Mouse (Mus musculus) splenic B cell, adult 2 months (primary cell): Measurements from ENCODE around the gene Zxdc.

Experiments used
- DNase-seq: peaks from one replicate; pipeline ENCODE4 v3.0.0-alpha.2; 2011; ENCODE audit warnings: low read depth, low spot score
- H3K27me3 ChIP-seq: 2 replicates; pipeline ENCODE4 v1.6.1; 2012; ENCODE audit warnings: mild to moderate bottlenecking, low read length, moderate library complexity, mixed read lengths; ENCODE audit not compliant: control insufficient read depth, poor library complexity, insufficient read depth, severe bottlenecking
- H3K36me3 ChIP-seq: 2 replicates; pipeline ENCODE4 v1.6.1; 2012; ENCODE audit warnings: mild to moderate bottlenecking, low read length, moderate library complexity, mixed read lengths; ENCODE audit not compliant: control insufficient read depth, poor library complexity, insufficient read depth, severe bottlenecking

Gene Zxdc

DNA sequence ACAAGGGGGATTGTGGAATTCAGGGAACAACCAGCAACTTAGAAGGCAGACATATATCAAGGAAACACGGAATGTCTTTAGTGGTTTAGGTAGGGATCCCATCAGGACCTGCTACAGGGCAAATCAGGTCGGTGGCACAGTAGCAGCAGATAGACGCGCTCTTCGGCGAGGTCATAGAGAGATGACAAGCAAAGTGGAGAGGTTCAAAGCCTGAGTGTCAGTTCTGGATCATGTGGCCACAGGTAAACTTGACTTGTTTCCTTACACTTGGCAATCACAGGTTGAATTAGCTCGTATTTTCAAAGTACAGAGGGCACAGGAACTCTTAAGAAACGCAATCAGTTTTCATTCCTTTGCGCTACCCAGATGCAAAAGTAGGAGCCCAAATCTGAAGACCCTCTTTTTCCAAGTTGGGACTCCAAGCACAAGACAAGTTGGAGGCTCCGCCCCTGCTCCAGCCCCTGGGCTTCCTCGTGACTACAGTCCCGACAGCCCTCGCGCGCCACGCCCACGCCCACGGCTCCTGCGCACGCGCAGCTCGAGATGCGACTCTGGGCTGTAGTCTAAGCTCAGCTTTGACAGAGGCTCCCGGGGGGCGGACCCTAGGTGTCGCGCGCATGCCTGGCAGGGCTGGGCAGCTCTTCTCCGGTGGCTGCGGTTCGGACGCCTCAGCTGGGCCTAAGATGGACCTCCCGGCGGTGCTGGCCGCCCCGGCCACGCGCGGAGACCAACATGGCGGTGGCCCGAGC lies at the start of gene Zxdc:
Gene Zxdc, plus strand, starts transcription at position 517 of the 749 bp plus-strand sequence.
- Histone ChIP-seq H3K36me3 (peaks cover under 1% of the 10 kb centered on the region; the same call in 1 of the 2 replicates), H3K27me3 (no peaks in the 10 kb centered on the region)
- DNase-seq = peak; percentile 96

DNA sequence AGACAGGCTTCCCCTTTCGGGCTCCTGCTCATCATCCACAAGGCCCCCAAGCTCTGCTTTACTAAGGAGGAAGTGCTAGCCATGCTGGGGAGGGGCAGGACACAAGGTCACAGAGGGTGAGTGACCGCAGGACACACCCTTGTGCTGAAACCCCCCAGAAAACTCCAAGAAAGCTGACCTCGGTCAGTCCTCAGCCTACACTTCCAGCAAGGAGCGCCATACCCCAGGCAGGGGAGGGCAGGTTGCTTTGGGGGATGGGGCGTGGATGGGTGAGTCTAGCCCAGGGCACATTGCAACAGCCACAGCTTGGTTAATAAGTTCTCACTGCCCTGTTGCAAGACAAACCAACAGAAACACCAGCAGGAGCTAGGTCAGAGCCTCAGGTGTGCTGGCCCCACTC lies 48.9 kb upstream of the Zxdc start:
- H3K27me3 ChIP-seq = no peaks in the 10 kb centered on the region
- H3K36me3 ChIP-seq = no peaks in the 10 kb centered on the region
- no peak for DNase-seq

DNA sequence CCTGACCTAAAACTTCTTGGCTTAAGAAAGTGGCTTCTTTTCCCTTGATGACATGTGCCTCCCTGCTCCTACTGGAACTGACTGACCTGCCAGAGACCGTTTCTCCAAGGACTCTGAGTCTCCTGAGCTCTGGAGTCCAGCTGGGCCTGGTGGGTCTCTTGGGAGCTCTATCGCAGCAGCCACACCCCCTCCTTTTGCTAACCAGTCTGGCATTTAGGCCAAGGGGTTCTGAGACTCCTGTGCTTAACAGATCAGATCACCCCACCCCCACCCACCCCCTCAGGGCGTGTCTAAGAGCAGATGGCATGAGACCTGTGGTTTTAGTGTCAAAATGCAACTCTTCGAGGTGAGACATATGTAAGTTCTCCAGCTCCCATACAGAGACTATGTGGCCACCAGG lies 47.5 kb upstream of the Zxdc start:
- DNase-seq = no peak
- no peaks in the 10 kb centered on the region for H3K36me3 ChIP-seq
- no peaks in the 10 kb centered on the region for H3K27me3 ChIP-seq

DNA sequence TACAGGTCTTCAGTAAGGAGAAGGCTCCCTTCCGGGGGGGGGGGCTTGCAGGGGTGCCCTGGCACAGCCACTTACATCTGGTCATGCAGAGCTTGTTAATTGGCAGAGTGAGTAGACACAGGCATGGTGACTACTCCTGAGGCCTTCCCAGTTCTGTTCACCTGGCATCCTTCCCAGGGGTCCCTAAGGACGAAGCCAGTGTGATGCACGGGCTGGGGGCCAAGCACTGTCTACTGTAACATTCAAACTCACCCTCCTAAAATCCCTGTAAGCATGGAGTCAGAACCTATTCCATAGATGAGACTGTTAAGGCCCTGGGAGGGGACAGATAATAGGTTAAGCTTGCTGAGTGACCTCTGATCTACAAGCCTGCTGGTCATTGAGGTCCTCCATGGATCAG lies 45.3 kb upstream of the Zxdc start:
- no peaks in the 10 kb centered on the region for H3K27me3 ChIP-seq
- no peak for DNase-seq
- H3K36me3 ChIP-seq = no peaks in the 10 kb centered on the region

DNA sequence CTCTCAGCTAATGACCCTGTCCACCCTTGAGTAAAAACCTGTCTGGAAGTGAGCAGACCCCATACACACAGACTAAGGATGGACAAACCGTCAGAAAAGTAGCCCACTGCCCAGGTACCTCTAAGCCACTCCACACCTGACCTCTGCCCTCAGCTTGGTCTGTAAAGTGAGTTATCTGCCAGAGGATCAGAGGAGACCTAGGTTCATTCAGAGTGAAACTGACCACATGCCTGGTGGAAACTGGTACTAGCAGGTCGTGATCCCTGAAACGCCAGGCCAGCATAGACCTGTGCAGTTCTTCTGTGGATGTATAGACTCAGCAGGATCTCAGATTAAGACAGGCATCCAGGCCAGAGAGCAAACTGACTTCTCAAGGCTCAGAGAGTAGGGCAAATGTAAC lies 44.8 kb upstream of the Zxdc start:
- Histone ChIP-seq H3K27me3 (no peaks in the 10 kb centered on the region), H3K36me3 (no peaks in the 10 kb centered on the region)
- no peak for DNase-seq

DNA sequence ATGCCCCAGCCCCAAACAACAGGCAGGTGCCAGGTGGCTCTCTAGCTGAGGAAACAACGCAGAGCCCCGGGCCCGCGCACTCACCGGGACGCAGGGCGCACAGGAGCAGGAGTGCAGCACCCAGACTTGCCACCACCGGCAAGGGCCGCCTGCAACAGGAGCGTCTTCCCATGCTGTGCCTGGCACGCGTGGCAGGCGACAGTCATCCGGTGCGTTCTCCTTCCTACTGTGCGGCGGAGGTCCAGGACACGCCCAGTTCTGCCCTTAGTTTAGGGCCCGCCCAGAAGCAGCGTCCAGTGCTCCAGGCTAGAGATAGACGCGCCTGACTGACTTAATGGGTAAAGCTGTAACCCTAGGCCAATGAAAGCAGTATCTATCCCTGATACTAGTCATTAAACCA lies 44.3 kb upstream of the Zxdc start, which contains the start of gene Chst13:
Gene Chst13, minus strand, starts transcription at position 195 of the 400 bp plus-strand sequence.
- DNase-seq = no peak
- Histone ChIP-seq H3K27me3 (no peaks in the 10 kb centered on the region), H3K36me3 (no peaks in the 10 kb centered on the region)

DNA sequence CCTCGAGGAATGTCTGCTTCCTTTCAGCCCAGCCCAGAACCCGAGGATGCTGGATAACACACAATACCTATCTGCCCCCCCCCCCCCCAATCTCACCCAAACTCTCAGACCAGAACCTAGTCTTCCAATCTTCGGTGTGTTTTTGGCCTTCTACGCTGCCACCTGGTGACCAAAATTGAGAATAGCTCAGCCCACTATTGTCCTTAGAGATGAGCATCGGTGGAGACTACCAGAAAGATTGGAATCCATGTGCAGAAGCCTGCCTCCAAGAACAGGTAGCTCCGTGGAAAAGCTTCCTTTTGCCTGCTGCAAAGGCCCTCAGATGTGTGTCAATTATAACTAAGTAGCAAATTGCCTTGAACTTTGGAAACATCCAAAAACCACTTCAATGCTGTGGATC lies 41.6 kb upstream of the Zxdc start:
- DNase-seq = no peak
- Histone ChIP-seq H3K27me3 (no peaks in the 10 kb centered on the region), H3K36me3 (no peaks in the 10 kb centered on the region)

DNA sequence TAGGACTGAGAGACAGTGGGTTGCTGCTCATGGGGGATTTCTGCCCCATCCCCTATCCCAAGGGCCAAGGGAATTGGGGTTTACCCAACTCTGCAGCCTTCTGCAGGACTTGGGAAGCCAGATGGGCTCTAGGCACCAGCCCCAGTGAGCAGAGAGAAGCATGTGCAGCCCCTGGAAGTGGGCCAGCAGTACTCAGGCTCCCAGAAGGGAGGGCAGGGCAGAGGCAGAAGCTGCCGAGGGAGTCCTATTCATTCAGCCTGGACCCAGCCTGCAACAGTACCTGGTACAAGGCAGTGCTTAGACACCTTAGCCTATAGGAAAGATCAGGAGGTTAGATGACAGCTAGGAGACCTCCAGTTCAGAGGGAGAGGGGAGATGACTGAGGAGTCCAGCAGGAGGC lies 39.3 kb upstream of the Zxdc start:
- H3K36me3 ChIP-seq = no peaks in the 10 kb centered on the region
- no peak for DNase-seq
- H3K27me3 ChIP-seq = no peaks in the 10 kb centered on the region

DNA sequence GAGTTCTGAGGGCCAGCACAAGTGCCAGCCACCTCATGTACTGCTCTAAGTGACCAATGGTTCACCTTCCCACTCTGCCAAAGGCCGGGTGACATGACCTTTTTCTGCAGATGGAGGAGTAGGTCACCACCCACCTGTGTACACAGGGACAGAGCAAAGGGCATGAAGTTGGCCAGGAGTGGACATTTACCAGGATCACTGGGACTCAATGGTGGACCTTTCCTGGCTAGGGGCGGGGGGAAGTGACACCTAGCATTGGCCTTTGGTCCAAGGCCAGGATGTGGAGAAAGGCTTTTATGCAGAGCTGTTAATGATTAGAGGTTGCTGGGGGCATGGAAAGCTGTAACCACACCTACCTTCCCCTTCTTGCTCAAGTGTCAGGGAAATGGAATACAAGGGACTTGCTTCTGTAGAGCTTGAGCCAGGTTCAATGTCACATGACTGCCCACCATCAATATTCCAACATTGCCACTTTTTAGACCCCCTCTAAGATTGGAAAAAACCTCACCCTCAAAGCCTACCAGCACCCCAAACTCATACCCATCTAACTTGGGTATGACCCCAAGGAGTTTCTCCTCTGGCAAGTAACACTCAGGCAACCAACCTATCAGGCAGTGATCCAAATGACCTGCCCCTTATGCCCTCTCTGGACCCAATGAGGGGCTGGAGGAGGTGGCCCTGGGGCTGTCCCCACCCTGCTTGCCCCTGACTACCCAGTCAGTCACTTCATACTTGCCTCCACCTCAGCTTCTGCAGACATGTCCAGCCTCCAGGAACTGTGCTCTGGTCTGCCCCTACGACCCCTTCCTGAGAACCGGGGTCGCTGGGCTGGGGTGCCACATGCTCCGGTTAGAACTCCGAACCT lies 36.5 kb upstream of the Zxdc start, which contains the start of gene Uroc1:
Gene Uroc1, plus strand, starts transcription at position 724 of the 865 bp plus-strand sequence.
- H3K36me3 ChIP-seq = no peaks in the 10 kb centered on the region
- DNase-seq = no peak

DNA sequence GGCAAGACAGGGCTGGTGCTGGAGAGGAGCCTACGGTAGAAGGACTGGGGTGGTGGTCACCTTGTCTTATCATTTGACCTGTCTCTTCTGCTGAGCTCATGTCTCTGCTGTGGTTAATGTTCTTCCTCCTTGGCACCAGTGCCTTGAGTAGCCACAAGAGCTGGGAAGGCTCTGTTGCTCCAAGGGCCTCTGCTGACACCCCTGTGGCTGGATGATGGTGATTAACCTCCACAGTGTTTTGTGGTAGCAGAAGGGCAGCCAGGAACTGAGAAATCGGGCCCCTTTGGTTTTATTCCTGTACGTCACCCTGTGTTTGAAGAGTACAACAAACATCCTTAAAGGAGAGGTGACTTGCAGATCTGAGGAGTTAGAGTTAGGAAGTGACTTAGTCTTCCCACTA lies 35.0 kb upstream of the Zxdc start:
- Histone ChIP-seq H3K27me3 (no peaks in the 10 kb centered on the region), H3K36me3 (no peaks in the 10 kb centered on the region)

More for the DNA sequence above, 36.5 kb upstream of the Zxdc start, which contains the start of gene Uroc1:
- H3K27me3 ChIP-seq = no peaks in the 10 kb centered on the region

DNA sequence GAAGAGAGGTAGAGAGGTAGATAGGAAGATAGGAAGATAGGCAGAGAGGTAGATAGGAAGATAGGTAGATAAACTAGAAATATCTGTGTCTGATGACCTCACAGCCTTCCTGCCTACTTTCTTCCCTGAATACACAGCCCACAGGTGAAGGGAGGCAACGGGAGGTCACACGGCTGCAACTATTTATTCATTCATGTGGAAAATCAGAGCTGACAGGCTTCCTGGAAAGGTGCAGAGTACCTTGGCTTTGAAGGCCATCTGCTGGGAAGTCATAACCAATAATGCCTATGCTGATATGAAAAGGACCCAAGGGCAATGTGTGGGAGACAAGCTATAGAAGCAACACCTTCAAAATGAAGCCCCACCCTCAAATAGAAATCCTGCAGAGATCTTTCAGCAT lies 26.9 kb upstream of the Zxdc start:
- no peaks in the 10 kb centered on the region for H3K27me3 ChIP-seq

More for the DNA sequence above, 35.0 kb upstream of the Zxdc start:
- DNase-seq = no peak

DNA sequence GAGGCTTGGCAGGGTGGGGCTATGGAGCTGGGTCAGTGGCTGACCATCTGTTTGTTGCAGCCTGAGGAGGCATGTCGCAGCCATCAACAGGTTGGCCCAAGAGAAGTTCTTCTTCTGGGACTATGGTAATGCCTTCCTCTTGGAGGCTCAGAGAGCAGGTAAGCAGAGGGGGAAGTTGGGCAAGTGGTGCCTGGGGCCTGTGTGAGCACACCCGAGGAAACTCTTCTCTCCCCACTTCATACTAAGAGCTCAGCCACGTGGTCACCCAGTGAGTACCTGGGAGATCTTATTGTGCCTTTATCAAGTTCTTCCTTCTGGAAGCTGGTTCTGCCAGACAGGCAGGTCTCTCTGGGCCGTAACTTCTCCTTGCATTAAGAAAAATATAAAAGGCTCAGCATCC lies 22.1 kb upstream of the Zxdc start:
- Histone ChIP-seq H3K36me3 (no peaks in the 10 kb centered on the region), H3K27me3 (no peaks in the 10 kb centered on the region)
- no peak for DNase-seq

More for the DNA sequence above, 26.9 kb upstream of the Zxdc start:
- no peak for DNase-seq
- H3K36me3 ChIP-seq = no peaks in the 10 kb centered on the region

DNA sequence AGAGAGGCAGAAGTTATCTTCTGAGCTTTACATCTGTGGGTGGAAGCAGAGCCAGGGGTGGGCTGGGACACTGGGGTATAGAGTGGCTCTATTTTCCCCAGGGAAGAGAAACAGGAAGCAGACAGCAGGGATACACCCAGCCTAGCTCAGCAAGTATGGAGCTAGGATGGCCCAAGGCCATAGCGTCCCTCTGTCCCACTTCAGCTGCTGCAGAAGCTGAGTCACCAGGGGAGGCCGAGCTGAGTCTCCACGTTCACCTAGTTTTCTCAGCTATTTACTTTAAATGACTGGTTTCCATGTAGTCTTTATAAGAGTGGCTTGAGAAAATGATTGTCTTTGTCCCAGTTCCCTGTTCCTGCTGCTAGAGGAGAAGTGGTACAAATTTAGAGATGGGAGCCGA lies 20.8 kb upstream of the Zxdc start:
- no peaks in the 10 kb centered on the region for H3K36me3 ChIP-seq
- H3K27me3 ChIP-seq = no peaks in the 10 kb centered on the region
- DNase-seq = no peak

DNA sequence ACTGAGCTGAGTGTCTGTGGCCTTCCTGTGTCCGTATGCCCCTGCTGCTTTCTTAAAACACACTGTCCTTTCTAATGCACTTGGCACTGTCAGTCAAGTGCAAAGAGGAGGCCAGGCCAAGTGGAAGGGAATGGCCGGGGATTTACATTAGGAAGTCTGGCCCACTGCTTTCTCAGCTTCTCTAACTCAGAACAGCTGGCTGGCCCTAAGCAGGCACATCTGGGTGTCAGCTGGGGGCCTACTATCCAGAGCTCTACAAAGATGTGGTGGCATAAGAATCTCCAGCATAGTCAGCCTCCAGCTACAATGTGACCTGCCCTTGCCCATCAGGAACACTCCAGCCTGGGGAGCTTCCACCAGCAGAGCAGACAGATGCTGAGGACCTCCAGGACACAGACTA lies 19.3 kb upstream of the Zxdc start:
- Histone ChIP-seq H3K27me3 (no peaks in the 10 kb centered on the region), H3K36me3 (no peaks in the 10 kb centered on the region)
- no peak for DNase-seq

DNA sequence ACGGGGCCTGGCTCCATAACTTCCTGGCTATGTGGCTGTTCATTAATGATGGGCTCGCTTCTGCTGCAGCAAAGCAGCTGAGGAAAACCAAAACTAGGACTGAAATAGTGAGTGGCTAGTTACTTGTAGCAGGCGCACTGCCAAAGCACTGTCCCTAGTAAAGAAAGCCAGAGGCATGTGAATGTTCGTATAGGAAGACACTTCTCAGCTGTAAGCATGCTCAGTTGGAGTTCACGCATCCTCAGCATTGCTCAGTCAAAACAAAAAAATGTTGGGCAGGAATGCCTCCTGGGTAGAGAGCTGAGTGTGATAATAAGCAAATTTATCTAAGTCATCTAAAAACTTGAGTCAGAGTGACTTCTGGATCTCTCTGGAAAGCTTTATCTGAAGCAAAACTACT lies 11.2 kb upstream of the Zxdc start:
- Histone ChIP-seq H3K27me3 (no peaks in the 10 kb centered on the region), H3K36me3 (no peaks in the 10 kb centered on the region)
- no peak for DNase-seq
